Mouse (Mus musculus): Measurements from ENCODE around the gene Elf2. TPM values are rescaled to one million over a fixed set of nuclear protein-coding genes. Genes with fewer than 3 reads are reported as not detected.

Gene Elf2
- polyA plus RNA-seq, 1 experiment, result 62.9 TPM

GRCm38 (mm10) chr3:51342152-51342551 lies 1.7 kb upstream of the Elf2 start:
- DNase-seq (ENCODE audit: low read depth), result no peak
- TF ChIP-seq POLR2A (IDR thresholded peaks at IDR 0.05; ENCODE audit: borderline replicate concordance, extremely low read depth, insufficient read depth, insufficient read length, poor library complexity, severe bottlenecking) (no peak), CTCF (IDR thresholded peaks at IDR 0.05; ENCODE audit: borderline replicate concordance, extremely low read depth, insufficient read depth, insufficient read length) (no peak)

DNA sequence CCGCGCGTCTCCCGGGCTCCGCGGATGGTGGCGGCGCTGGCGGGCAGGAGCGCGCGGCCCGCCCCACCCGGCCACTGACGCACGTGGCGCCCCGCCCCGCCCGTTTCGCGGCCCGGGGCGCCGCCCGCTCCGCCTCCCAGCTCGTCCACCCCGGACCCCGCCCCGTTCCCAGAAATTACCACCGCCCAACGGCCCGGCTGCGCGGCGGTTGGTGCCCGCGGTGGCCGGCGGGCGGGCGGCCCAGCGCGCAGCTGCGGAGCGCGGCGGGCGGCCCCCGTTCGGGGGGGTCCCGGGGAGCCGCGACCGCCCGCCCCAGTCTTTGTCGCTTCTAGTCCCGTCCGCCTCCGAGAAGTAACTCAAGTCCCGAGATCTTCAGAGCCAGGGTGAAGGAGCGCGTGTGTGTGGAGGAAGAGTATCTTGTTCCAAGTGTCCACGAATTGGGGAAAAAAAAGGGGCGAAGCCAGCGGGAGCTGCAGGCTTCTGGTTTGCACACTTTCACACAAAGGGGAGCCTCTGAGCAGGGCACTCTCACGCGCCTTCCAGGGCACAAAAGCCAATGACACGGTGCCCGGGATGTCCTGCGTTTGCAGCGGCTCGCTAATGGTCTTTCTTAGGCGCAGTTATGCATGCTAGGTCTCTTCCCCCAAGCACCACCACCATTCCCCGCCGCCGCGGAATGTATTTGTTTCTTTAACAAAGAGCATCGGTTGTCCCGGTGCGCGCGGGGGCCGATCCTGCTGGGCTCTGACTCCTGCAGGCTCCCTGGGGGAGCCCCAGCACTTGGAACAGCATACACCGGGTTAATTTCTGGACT lies 1.0 kb upstream of the Elf2 start:
- TF ChIP-seq CTCF (IDR thresholded peaks at IDR 0.05; ENCODE audit: borderline replicate concordance, extremely low read depth, insufficient read depth, insufficient read length) (no peak), POLR2A (IDR thresholded peaks at IDR 0.05; ENCODE audit: borderline replicate concordance, extremely low read depth, insufficient read depth, insufficient read length, poor library complexity, severe bottlenecking) (peak; percentile 59; the same call in 1 of the 2 replicates)
- DNase-seq (ENCODE audit: low read depth), result peak; percentile 92

DNA sequence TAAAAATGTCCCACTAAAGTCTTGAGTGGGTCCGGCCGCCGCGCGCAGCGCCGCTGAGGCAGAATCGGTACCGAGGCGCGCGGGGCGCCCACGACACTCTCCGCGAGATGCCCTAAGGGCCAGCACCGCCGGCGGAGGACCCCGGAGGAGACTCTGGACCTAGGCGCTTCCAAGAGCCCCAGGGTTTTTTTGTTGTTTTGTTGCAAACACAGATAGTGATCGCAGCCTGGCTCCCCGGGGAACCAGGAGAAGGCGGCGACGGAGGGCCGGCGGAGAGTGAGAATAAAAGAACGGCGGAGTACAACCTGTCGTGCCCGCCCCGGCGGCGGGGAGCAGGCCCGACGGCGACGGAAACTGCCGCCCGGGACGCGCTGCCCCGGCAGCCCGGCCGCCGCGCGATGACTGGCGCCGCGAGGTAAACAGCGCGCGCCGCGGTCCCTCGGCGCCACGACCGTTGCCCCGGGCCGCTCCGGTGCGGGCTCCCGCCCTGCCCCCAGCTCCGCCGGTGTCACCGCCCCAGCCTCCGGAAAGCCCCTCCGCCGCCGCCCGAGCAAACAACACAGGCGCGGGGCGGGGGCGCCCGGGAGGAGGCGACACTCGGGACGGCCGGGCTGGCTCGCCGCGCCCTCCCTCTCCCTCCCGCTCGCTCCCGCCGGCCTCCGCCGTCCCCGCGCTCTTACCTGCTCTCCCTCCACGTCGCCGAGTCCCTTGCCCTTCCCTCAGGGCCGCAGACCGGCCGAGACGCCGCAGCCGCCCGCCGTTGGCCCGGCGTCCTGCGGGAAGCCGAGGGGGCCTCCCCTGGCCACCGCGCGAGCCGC lies 520 bp downstream of the Elf2 start:
- TF ChIP-seq POLR2A (IDR thresholded peaks at IDR 0.05; ENCODE audit: borderline replicate concordance, extremely low read depth, insufficient read depth, insufficient read length, poor library complexity, severe bottlenecking) (no peak), CTCF (IDR thresholded peaks at IDR 0.05; ENCODE audit: borderline replicate concordance, extremely low read depth, insufficient read depth, insufficient read length) (no peak)
- DNase-seq (ENCODE audit: low read depth), result peak; percentile 41

- peak; percentile 29 for DNase-seq (ENCODE audit: low read depth)
- no peak for TF ChIP-seq POLR2A (IDR thresholded peaks at IDR 0.05; ENCODE audit: borderline replicate concordance, extremely low read depth, insufficient read depth, insufficient read length, poor library complexity, severe bottlenecking)
- TF ChIP-seq CTCF (IDR thresholded peaks at IDR 0.05; ENCODE audit: borderline replicate concordance, extremely low read depth, insufficient read depth, insufficient read length), result no peak
Measured at GRCm38 (mm10) chr3:51339378-51339733, 1.1 kb downstream of the Elf2 start.

- TF ChIP-seq POLR2A (IDR thresholded peaks at IDR 0.05; ENCODE audit: borderline replicate concordance, extremely low read depth, insufficient read depth, insufficient read length, poor library complexity, severe bottlenecking) (no peak), CTCF (IDR thresholded peaks at IDR 0.05; ENCODE audit: borderline replicate concordance, extremely low read depth, insufficient read depth, insufficient read length) (no peak)
- DNase-seq (ENCODE audit: low read depth), result no peak
Measured at GRCm38 (mm10) chr3:51335378-51335777, 5.1 kb downstream of the Elf2 start.

GRCm38 (mm10) chr3:51333950-51334349 lies 6.5 kb downstream of the Elf2 start:
- TF ChIP-seq POLR2A (IDR thresholded peaks at IDR 0.05; ENCODE audit: borderline replicate concordance, extremely low read depth, insufficient read depth, insufficient read length, poor library complexity, severe bottlenecking) (no peak), CTCF (IDR thresholded peaks at IDR 0.05; ENCODE audit: borderline replicate concordance, extremely low read depth, insufficient read depth, insufficient read length) (no peak)
- no peak for DNase-seq (ENCODE audit: low read depth)

DNA sequence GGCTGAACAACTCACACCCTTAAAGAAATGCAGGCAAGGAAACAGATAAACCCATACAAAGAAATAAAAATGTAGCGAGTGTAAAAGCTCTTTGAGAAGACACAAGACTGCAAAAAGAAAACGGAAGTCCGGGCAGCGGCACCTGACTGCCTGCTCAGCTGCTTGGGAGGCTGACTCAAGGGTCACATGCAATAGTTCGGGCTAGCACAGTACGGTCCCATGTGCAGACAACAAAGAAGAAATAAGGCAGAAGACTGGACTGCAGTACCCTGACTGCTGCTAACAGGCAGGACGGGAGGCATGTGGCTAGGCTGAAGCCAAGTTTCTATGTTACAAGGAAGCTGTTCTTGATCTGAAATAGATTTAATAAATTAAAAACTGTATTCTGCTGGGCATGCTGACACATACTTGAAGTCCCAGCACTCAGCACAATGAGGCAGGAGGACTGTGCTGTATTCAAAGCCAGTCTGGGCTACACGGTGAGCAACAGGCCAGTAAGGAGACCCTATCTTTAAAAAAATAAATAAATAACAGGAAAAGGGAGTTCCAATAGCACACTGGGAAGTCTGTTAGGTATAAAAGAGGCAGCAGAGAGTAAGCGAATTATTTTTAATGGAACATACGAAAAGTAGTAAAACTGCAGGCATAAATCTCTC lies 7.1 kb downstream of the Elf2 start:
- TF ChIP-seq POLR2A (IDR thresholded peaks at IDR 0.05; ENCODE audit: borderline replicate concordance, extremely low read depth, insufficient read depth, insufficient read length, poor library complexity, severe bottlenecking) (no peak), CTCF (IDR thresholded peaks at IDR 0.05; ENCODE audit: borderline replicate concordance, extremely low read depth, insufficient read depth, insufficient read length) (no peak)
- peak; percentile 48 for DNase-seq (ENCODE audit: low read depth)

- TF ChIP-seq CTCF (IDR thresholded peaks at IDR 0.05; ENCODE audit: borderline replicate concordance, extremely low read depth, insufficient read depth, insufficient read length) (no peak), POLR2A (IDR thresholded peaks at IDR 0.05; ENCODE audit: borderline replicate concordance, extremely low read depth, insufficient read depth, insufficient read length, poor library complexity, severe bottlenecking) (no peak)
- no peak for DNase-seq (ENCODE audit: low read depth)
Measured at GRCm38 (mm10) chr3:51330086-51330485, 10.4 kb downstream of the Elf2 start.

- no peak for TF ChIP-seq CTCF (IDR thresholded peaks at IDR 0.05; ENCODE audit: borderline replicate concordance, extremely low read depth, insufficient read depth, insufficient read length)
- no peak for TF ChIP-seq POLR2A (IDR thresholded peaks at IDR 0.05; ENCODE audit: borderline replicate concordance, extremely low read depth, insufficient read depth, insufficient read length, poor library complexity, severe bottlenecking)
- DNase-seq (ENCODE audit: low read depth), result no peak
Measured at GRCm38 (mm10) chr3:51328546-51328945, 11.9 kb downstream of the Elf2 start.

DNA sequence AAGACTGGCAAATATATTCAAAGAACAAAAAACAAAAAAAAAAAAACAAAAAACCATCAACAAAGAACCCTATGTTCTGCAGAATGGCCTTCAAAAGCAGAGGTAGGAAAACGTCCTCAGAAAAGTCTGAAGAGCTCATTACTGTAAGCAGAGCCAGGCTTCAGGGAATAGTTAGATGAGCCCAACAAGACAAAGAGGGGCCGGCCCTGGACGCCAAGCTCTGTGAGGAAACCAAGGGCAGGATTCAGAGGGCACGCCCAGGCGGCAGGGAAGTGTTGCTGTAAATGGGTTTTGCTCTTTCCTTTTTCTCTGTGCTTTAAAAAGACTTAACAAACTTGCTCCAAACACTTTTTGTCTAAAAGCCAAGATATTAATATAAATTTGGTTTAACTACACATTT lies 12.6 kb downstream of the Elf2 start:
- no peak for TF ChIP-seq CTCF (IDR thresholded peaks at IDR 0.05; ENCODE audit: borderline replicate concordance, extremely low read depth, insufficient read depth, insufficient read length)
- no peak for TF ChIP-seq POLR2A (IDR thresholded peaks at IDR 0.05; ENCODE audit: borderline replicate concordance, extremely low read depth, insufficient read depth, insufficient read length, poor library complexity, severe bottlenecking)
- DNase-seq (ENCODE audit: low read depth), result no peak

GRCm38 (mm10) chr3:51327429-51327797 lies 13.1 kb downstream of the Elf2 start:
- TF ChIP-seq CTCF (IDR thresholded peaks at IDR 0.05; ENCODE audit: borderline replicate concordance, extremely low read depth, insufficient read depth, insufficient read length) (no peak), POLR2A (IDR thresholded peaks at IDR 0.05; ENCODE audit: borderline replicate concordance, extremely low read depth, insufficient read depth, insufficient read length, poor library complexity, severe bottlenecking) (no peak)

More at GRCm38 (mm10) chr3:51327429-51327797, 13.1 kb downstream of the Elf2 start:
- peak; percentile 25 for DNase-seq (ENCODE audit: low read depth)
